Mouse (Mus musculus) neural tube, embryonic 10.5 days (tissue): ENCODE results near the gene Olfr876.

ENCODE experiments used
- DNase-seq: peaks from one replicate; pipeline ENCODE4 v3.0.0-alpha.2; 2017; ENCODE audit warnings: low spot score; ENCODE audit errors: extremely low spot score

The Olfr876 gene

GRCm38 (mm10) chr9:37802731-37803130, at the start of gene Olfr876:
Olfr876 (plus strand) TSS chr9:37803031.
- DNase-seq, result no peak

- DNase-seq, result no peak
Observed at GRCm38 (mm10) chr9:37761728-37762127, 41.1 kb upstream of the Olfr876 start.

GRCm38 (mm10) chr9:37762541-37762940, 40.3 kb upstream of the Olfr876 start:
- DNase-seq, result no peak

GRCm38 (mm10) chr9:37770661-37771060, 32.2 kb upstream of the Olfr876 start:
- DNase-seq, result no peak

- no peak for DNase-seq
Observed at GRCm38 (mm10) chr9:37771759-37772158, 31.1 kb upstream of the Olfr876 start, which contains the start of gene Olfr875. Olfr875 (plus strand) TSS chr9:37771857.

- peak; percentile 77 for DNase-seq
Observed at GRCm38 (mm10) chr9:37782766-37783260, 20.0 kb upstream of the Olfr876 start.

- DNase-seq, result peak; percentile 34
Observed at GRCm38 (mm10) chr9:37783394-37784387, 19.1 kb upstream of the Olfr876 start.

- DNase-seq, result no peak
Observed at GRCm38 (mm10) chr9:37786411-37786810, 16.4 kb upstream of the Olfr876 start.

- no peak for DNase-seq
Observed at GRCm38 (mm10) chr9:37802055-37802454, 776 bp upstream of the Olfr876 start.

GRCm38 (mm10) chr9:37807235-37807634, 4.4 kb downstream of the Olfr876 start:
- no peak for DNase-seq

GRCm38 (mm10) chr9:37808456-37808855, 5.6 kb downstream of the Olfr876 start:
- DNase-seq, result no peak

GRCm38 (mm10) chr9:37808976-37809375, 6.1 kb downstream of the Olfr876 start:
- no peak for DNase-seq

- no peak for DNase-seq
Observed at GRCm38 (mm10) chr9:37814696-37815095, 11.9 kb downstream of the Olfr876 start.

GRCm38 (mm10) chr9:37829881-37830280, 27.1 kb downstream of the Olfr876 start:
- no peak for DNase-seq

GRCm38 (mm10) chr9:37833341-37833740, 30.5 kb downstream of the Olfr876 start:
- no peak for DNase-seq

GRCm38 (mm10) chr9:37849267-37849666, 46.4 kb downstream of the Olfr876 start:
- no peak for DNase-seq

GRCm38 (mm10) chr9:37853969-37854368, 51.1 kb downstream of the Olfr876 start, which contains the start of gene Olfr877:
Olfr877 (plus strand) TSS chr9:37854269.
- no peak for DNase-seq
